Mouse (Mus musculus) embryo, embryonic 10 days (tissue): ENCODE data around the gene Slit3.

Experiments
- DNase-seq: peaks from one replicate; pipeline ENCODE4 v3.0.0-alpha.2; 2015; ENCODE audit warnings: low spot score

The Slit3 gene

GRCm38 (mm10) chr11:35587174-35587959 is 466.3 kb downstream of the Slit3 start:
- DNase-seq: no peak

DNA sequence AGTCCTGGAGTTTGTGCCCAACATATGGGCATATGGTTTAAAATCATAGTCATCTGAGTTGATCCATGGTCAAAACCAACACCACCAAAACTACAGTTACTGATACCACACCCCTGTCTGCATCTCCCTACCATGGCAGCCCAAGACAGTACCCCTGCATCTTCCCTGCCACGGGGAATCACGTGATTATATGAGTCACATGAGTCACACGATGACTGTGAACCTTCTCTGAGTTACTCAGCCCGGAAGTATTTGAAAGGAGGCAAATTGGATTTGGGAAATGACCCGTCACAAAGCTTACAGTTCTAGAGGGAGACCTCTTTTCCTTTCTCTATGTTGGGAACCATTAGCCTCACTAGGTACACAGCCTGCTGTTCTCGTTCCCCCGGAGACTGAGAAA is 468.9 kb downstream of the Slit3 start:
- DNase-seq: no peak

DNA sequence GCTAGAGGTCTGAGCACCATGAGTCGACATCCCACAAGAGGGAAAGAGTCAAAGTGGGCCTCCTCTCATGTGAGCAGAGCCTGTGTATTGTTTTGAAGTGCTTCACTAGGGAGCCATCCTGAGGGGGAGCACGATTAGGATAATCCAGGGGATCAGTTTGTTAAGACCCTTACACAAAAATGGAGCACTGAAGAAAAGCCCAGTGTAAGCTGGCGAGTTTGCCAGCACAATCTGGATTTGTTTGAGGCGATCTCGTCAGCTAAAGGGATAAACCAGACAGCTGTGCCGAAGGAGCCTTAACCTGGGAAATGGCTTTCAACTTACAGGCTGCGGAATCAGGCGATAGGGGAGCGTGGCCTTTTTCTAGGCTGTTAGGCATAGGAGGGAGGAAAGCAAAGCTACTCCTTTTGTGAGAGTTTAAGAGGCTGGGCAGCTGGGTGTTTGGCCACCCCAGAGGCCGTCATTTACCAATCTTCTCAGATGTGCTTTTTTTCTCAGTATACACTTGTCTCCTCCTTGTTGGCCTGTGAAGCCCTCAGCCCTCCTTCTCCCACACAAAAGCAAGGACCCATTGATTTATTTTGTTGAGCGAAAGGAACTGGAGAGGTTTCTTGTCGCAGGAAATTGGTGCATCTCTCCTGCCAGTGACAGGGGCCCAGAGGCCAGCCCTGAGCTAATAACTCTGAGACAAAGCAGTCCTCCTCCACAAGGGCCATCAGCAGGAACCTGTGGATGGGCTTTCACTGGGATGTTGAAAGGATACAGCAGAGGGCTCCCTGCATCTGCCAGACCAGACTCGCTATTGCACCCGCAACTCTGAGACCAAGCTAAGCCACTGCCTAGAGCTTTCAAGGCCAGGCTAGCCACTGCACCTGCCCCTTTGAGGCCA is 472.4 kb downstream of the Slit3 start:
- DNase-seq: peak; percentile 24

DNA sequence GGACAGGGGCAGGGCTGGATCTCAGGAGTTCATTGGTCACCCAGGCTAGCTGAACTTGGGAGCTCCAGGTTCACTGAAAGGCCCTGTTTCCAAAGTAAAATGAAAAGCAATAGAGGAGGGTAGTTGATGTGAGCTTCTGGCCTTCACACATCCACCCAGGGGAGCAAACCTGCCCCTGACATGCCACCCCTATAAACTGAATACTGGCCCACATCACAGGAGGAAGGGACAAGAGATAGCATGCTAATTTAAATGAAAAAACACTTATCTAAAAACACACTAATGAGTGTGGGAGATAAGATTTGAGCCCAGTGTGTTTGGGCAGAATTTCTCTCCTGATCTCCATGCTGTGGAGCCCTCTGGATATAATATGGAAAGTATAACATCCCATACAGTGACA is 475.0 kb downstream of the Slit3 start:
- no peak for DNase-seq

- no peak for DNase-seq
These were observed 476.9 kb downstream of the Slit3 start for GRCm38 (mm10) chr11:35597882-35598281.

DNA sequence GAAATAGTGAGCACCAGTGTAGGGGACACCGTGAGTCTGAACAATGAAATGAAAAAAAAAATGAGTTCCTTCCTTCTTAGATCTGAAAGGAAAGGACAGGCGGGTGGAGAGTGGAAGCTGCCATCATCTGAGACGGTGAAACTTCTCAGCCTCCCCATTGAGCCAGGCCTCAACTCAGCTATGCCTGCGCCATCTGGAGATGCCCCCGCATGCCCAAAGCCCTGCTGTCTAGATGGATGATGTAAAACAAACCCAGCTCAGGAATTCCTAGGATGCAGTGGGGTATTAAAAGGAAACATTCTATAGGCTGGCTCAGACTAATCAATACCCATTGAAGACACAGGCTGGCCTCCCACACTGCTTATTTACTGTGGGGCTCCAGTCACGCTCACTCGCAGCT is 477.7 kb downstream of the Slit3 start:
- no peak for DNase-seq

- no peak for DNase-seq
These were observed 480.7 kb downstream of the Slit3 start for GRCm38 (mm10) chr11:35601652-35602240.

DNA sequence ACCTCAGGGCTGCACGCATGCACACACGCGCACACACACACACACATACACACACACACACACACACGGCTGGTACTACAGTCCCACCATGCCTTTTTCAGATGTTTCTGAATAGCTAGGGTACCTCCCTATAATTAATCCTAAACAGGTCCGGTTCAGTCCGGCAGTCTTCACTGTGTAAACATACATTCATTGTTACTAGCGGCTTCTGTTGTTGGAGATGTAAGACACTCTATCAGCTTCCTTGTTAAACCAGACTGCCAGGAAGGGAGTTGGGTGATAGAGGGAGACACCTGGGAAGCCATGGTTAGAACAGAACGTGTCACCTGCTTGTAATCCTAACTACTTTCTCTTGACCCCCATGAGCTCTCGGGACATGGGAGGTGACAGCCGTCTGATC is 481.6 kb downstream of the Slit3 start:
- no peak for DNase-seq

DNA sequence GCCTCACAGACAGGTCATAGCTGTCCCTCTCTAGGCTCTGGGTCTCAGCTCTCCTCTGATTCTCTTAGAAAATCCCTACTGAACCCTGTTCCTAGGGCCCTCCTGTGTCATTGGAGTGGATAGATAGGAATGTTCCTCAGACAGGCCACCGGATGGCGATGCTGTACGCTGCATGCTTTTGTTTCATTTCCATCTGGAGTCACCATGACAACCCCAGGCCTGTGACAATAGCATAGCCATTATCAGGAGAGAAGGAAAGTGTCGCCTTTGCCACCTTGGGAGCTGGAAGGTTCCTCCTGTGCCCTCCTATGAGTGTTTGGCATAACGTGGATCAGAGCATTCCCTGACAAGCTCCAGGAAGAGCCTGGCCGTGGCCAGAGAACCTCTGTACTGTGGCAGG is 482.9 kb downstream of the Slit3 start:
- peak; percentile 62 for DNase-seq

- no peak for DNase-seq
These were observed 484.1 kb downstream of the Slit3 start for GRCm38 (mm10) chr11:35604848-35605790.

- no peak for DNase-seq
These were observed 486.2 kb downstream of the Slit3 start for GRCm38 (mm10) chr11:35607191-35607590.

DNA sequence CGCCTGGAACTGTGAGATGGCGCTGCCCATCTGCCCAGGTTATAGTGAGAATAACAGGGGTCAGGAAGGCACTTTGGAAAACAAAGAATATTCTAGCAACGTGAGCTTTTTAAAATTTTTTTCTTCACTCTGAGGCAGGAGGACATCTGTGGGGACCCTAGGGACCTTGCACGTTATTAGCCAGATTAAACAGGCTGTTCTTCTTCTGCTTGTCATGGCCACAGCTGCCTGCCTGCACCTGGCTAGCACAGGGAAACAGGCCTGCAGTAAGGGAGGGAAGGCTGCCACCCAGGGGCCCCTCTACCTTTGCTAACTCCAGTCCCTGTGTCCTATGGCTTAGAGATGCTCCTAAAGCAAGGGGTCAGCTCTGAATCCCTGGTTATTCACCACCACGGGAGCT is 487.8 kb downstream of the Slit3 start:
- no peak for DNase-seq

GRCm38 (mm10) chr11:35612262-35612896 is 491.4 kb downstream of the Slit3 start:
- DNase-seq: peak; percentile 27

DNA sequence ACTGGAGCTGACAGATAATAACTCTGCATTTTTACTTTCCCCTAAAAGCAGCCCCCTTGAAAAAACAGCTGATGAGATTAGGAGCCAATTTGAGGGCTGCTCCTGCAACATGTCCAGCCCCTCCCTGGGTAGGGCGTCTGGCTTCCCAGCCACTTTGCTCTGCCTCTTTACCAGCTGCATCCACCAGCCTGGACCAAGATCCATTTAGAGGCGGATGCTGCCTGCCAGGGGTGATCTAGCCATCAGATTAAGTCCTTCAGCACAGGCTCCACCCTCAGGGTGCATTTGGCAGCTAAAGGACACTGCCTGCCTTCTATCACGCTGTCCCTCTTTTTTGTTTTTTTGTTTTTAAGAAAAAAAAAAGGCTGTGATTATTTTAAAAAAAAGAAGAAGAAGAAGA is 493.5 kb downstream of the Slit3 start:
- no peak for DNase-seq

- DNase-seq: no peak
These were observed 498.4 kb downstream of the Slit3 start for GRCm38 (mm10) chr11:35619421-35619820.

DNA sequence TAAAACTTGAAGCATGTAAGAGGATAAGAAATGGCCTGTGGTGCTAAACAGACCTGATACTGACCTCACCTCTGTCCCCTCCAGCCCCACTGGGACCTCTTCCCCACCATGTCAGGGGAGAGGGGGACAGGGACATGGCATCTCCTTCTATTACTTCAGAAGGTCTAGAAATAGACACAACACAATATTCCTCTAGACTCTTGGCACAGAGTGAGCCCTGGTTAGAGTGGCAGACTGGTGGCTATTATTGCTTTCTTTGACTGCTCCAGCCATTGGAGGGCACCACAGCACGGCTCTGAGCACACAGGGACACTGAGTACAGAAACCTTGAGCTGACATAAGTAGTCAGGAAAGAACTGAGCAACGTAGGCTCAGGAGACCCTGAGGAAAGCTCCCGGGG is 501.7 kb downstream of the Slit3 start:
- no peak for DNase-seq

DNA sequence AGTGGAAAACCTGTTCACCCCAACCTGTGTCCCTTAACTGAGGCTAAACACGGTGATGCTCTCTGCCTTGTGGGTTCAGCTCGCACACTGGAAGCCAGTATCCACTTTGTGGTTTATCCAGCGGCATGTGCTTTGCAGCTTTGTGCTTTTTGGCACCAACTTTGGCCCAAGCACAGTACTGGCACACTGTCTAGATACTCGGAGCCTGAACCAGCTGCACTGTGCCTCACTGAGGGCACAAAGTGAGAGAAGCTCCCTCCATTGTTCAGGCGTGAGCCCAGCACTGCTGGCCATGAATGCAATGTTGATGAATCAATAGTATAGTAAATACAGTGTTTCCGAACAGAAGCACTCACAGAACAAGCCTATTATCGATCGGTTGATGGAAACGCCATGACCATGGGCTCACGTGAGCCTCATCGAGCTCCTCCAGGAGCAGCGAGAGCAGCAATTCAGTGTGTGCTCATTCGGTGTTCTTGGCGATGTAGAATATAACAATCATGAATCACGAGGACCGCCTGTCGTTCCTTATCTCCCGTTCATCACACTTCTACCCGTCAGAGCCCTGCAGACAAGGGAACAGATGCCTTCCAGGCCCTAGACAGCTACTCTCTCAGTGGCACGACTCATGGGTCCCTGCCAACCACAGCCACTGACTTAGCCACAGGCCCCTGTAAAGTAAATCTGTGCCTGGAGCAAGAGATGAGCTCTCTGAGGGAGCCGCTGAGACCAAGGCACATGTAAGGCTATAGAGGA is 503.7 kb downstream of the Slit3 start:
- no peak for DNase-seq

DNA sequence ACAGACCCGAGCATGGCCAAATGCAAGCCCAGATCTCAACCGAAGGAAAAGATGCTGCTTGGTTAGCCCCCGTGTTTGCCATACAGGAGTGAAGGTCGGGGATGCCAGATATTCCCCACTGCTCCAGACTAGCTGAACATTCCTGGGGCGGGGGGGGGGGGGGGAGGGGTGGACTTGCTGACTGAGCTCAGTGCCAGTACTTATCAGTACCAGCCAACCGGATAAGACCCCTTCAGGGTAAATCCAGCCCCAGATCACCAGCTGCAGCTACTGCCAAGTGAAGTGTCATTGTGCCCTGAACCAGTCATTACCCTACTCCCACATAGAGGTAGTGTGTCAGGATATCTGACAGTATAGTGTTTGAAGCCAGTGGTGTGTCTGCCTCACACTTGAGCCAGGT is 504.6 kb downstream of the Slit3 start:
- no peak for DNase-seq

DNA sequence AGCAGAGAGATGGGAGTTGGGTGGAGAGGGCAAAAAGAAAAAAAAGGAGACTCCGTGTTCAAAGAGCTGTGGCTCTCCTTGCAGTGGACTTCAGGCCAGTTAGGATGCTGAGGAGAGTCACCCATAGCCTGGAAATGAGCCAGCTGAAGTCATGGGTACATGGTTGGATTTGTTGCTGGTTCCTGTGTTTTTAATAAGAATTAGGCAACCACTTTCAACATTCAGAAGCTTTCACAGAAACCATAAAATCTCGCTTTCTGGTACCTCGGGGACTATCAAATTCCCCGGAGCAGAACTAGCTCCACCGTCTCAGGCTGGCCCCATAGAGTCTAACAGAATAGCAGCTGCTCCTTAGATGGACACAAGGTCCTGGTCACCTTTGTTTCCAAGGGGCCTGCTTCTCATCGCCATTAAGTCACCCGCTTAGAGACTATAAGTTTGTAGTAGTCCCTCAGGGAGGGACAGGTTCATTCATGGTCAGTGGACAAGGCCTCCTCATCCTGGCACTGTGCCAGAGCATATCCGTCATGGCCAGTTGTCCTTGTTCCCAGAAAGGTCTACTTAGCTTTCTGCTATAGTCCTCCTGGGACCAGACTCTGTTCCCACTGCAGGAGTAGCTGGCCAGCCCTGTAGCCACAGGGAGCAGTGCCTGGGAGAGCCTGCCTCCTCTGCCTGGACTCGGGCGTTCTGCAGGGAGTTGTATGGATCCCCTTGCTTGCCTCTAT is 505.3 kb downstream of the Slit3 start:
- no peak for DNase-seq

GRCm38 (mm10) chr11:35627815-35628214 is 506.8 kb downstream of the Slit3 start:
- DNase-seq: no peak
